Mouse (Mus musculus): ENCODE measurements around the gene Gm8011. TPM values are rescaled to one million over a fixed set of nuclear protein-coding genes. Genes with fewer than 3 reads are reported as not detected.
"Not testable (repeated sequence)": the region's sequence is repeated elsewhere in the genome, so short reads cannot be mapped to it uniquely, and the experiment has no call there.

Gene Gm8011
- total RNA-seq (2021), result not detected
- long read RNA-seq, experiment 1, result 0 reads
- long read RNA-seq, experiment 2, result 0 reads

GRCm38 (mm10) chr14:42463581-42463980 lies at the start of gene Gm8011:
Gene Gm8011, plus strand, starts transcription at chr14:42463881.
- not testable (repeated sequence) for DNase-seq

GRCm38 (mm10) chr14:42439573-42439972 lies 24.1 kb upstream of the Gm8011 start, which contains the start of gene Gm8005:
Gene Gm8005, minus strand, starts transcription at chr14:42439673.
- not testable (repeated sequence) for DNase-seq

- DNase-seq, result not testable (repeated sequence)
Observed at GRCm38 (mm10) chr14:42502249-42502648, 38.6 kb downstream of the Gm8011 start, which contains the start of gene Gm8020. Gene Gm8020, minus strand, starts transcription at chr14:42502349.

Other genes starting within 250 kb of the Gm8011 start
- not detected for gene Gm17026, start 203.8 kb upstream of the Gm8011 start, total RNA-seq (2021)
- gene Gm9611, start 166.5 kb upstream of the Gm8011 start, total RNA-seq (2021), result not detected
- not detected for gene Gm7995, start 153.7 kb upstream of the Gm8011 start, total RNA-seq (2021)
- not detected for gene Gm8005, start 24.2 kb upstream of the Gm8011 start, total RNA-seq (2021)
- not detected for gene Gm8020, start 38.5 kb downstream of the Gm8011 start, total RNA-seq (2021)
- gene Gm8024, start 60.4 kb downstream of the Gm8011 start, total RNA-seq (2021), result not detected
- not detected for gene Gm17124, start 136.0 kb downstream of the Gm8011 start, total RNA-seq (2021)
- not detected for gene Gm3633, start 178.0 kb downstream of the Gm8011 start, total RNA-seq (2021)
- not detected for gene Gm10378, start 192.1 kb downstream of the Gm8011 start, total RNA-seq (2021)

All from gastrocnemius, postnatal 10 days (tissue).